Mouse (Mus musculus) mature B cell (primary cell): Measurements from ENCODE around the gene Fam198b.

ENCODE experiments used
- in situ Hi-C: fragments of 300-500 bp; cut with MboI; formaldehyde crosslinking; loops from 2 replicates; pipeline ENCODE4 v1.14.3; 2019

Fam198b gene

GRCm38 (mm10) chr3:79980714-79981113, 96.4 kb downstream of the Fam198b start:
- in situ Hi-C loops, result no loop called here

- in situ Hi-C loops, result no loop called here
These were observed 99.7 kb downstream of the Fam198b start for GRCm38 (mm10) chr3:79983961-79984419.

GRCm38 (mm10) chr3:79984542-79984941, 100.2 kb downstream of the Fam198b start:
- in situ Hi-C loops, result no loop called here

GRCm38 (mm10) chr3:79989250-79989649, 104.9 kb downstream of the Fam198b start:
- in situ Hi-C loops, result no loop called here

GRCm38 (mm10) chr3:79989911-79990310, 105.6 kb downstream of the Fam198b start:
- in situ Hi-C loops, result no loop called here

- in situ Hi-C loops, result no loop called here
These were observed 106.1 kb downstream of the Fam198b start for GRCm38 (mm10) chr3:79990480-79990879.

GRCm38 (mm10) chr3:79994029-79994539, 109.8 kb downstream of the Fam198b start:
- in situ Hi-C loops, result no loop called here

- in situ Hi-C loops, result no loop called here
These were observed 111.4 kb downstream of the Fam198b start for GRCm38 (mm10) chr3:79995726-79996125.
